Mouse (Mus musculus): ENCODE results near the gene Tmub2. TPM values are rescaled to one million over a fixed set of nuclear protein-coding genes. Genes with fewer than 3 reads are reported as not detected.

Tmub2 gene
- polyA plus RNA-seq (2015; fragmentation: Nextera tagmentation; extraction: Ambion mirVana) = 82.3 and 84.4 TPM in 2 replicates

DNA sequence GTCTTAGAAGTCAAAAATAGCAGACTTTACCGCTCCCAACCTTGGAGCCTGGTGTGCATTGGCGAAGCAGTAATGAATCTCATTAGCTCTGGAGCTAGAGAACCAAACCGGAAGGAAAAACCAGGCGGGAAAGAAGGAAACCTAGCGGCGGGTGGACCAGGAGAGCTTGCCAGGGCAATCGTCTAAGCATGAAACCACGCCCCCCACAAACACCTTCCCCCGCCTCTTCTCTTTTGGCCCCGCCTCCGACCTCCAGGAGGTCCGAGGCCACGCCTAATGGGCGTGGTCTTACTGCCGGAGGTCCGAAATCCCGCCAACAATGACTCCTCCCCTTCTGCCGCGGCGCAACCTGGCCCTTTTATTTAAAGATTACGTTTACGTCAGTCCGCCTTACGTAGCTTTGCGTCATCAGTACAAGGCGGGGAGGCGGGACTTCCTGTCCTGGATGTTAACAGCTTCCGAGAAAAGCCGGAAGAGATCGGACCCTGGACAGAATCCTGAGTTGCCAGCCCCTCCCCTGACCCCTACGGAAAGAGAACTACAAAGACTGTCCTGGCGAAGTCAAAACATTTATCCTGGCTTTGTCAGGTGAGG lies at the start of gene Tmub2:
Gene Tmub2, plus strand, starts transcription at position 431 of the 594 bp plus-strand sequence.
- H3K4me2 ChIP-seq = peak within 1 kb of the TSS; percentile 71
- no peaks in the 10 kb centered on the region for H3K27me3 ChIP-seq (replicated peaks)
- ATAC-seq (replicated peaks) = peak; percentile 93
- under 1% methylated on average over 32 of the region's 32 CpGs for WGBS
- H3K9ac ChIP-seq = peak within 1 kb of the TSS; percentile 77
- H3K9me3 ChIP-seq = no peaks in the 10 kb centered on the region
- H3K4me1 ChIP-seq = peaks cover 15% of the 10 kb centered on the region
- H3K36me3 ChIP-seq (replicated peaks) = peaks cover 11% of the 10 kb centered on the region; the same call in 1 of the 2 replicates
- peak within 1 kb of the TSS; percentile 85 for H3K27ac ChIP-seq
- H3K4me3 ChIP-seq = peak within 1 kb of the TSS; percentile 70

GRCm38 (mm10) chr11:102236022-102236421 lies 48.7 kb upstream of the Tmub2 start:
- Histone ChIP-seq H3K4me3 (no peak overlapping the region), H3K36me3 (replicated peaks) (no peaks in the 10 kb centered on the region), H3K4me1 (0 out of 2 replicates have a peak, but pooled peaks cover 2% of the 10 kb centered on the region), H3K4me2 (no peak overlapping the region), H3K27me3 (replicated peaks) (no peaks in the 10 kb centered on the region), H3K9me3 (no peaks in the 10 kb centered on the region), H3K9ac (no peak overlapping the region), H3K27ac (no peak overlapping the region)
- WGBS = 79% methylated on average over 2 of the region's 2 CpGs
- ATAC-seq (replicated peaks) = no peak

DNA sequence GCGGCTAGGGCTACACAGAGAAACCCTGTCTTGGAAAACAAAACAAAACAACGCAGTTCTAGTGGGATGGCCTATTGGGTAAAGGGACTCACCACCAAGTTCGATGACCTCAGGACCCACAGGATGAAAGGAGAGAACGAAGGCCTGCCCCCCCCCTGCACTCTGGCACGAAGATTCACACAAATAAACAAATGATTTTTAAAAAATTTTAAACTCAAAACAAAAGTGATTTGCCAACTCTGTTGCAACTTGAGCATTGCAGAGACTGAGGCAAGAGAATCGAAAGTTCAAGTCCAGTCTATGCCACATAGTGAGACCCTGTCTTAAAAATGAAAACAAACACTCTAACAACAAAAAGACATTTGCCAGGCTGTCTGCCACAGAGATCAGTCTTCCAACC lies 44.1 kb upstream of the Tmub2 start:
- Histone ChIP-seq H3K27me3 (replicated peaks) (no peaks in the 10 kb centered on the region), H3K27ac (no peak overlapping the region), H3K36me3 (replicated peaks) (no peaks in the 10 kb centered on the region), H3K4me2 (no peak overlapping the region), H3K4me3 (no peak overlapping the region), H3K4me1 (peaks cover 16% of the 10 kb centered on the region), H3K9me3 (no peaks in the 10 kb centered on the region), H3K9ac (no peak overlapping the region)
- ATAC-seq (replicated peaks) = no peak
- 87% methylated on average over 6 of the region's 6 CpGs for WGBS

GRCm38 (mm10) chr11:102241246-102241645 lies 43.5 kb upstream of the Tmub2 start:
- no peaks in the 10 kb centered on the region for H3K9me3 ChIP-seq
- 87% methylated on average over 5 of the region's 5 CpGs for WGBS
- H3K4me2 ChIP-seq = no peak overlapping the region
- H3K27me3 ChIP-seq (replicated peaks) = no peaks in the 10 kb centered on the region
- no peak for ATAC-seq (replicated peaks)
- H3K4me1 ChIP-seq = peaks cover 20% of the 10 kb centered on the region
- H3K9ac ChIP-seq = no peak overlapping the region
- H3K36me3 ChIP-seq (replicated peaks) = no peaks in the 10 kb centered on the region
- H3K27ac ChIP-seq = no peak overlapping the region
- no peak overlapping the region for H3K4me3 ChIP-seq

GRCm38 (mm10) chr11:102241874-102242273 lies 42.9 kb upstream of the Tmub2 start:
- no peaks in the 10 kb centered on the region for H3K9me3 ChIP-seq

DNA sequence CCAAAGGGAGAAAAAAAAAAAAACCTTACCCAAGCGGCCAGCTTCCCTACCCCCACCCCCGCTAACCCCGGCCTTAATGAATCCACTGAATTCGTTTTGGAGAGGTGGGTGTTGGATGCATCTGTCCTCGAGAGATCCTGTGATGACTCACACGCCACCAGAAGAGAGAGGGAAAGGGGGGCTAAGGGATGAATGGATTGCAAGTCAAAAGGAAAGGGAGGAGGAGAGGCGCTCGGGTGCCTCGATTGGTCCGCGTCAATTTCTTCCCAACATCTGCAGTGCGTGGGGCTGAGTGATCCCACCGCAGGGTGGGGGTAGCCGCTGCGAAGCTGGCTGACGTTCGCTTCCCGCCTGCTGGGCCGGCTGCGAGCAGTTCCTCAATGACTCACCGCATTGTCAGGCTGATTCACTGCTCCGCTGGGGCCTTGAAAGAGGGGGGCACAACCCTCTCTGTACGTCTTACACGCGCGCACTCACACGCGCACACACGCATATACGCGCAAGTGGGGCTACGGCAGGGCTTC lies 39.7 kb upstream of the Tmub2 start:
- H3K4me3 ChIP-seq = peak overlapping the region; percentile 38
- ATAC-seq (replicated peaks) = peak; percentile 85
- under 1% methylated on average over 32 of the region's 32 CpGs for WGBS
- no peaks in the 10 kb centered on the region for H3K27me3 ChIP-seq (replicated peaks)
- peak overlapping the region; percentile 57 for H3K27ac ChIP-seq
- peaks cover 27% of the 10 kb centered on the region for H3K4me1 ChIP-seq
- H3K36me3 ChIP-seq (replicated peaks) = no peaks in the 10 kb centered on the region
- H3K9ac ChIP-seq = peak overlapping the region; percentile 53
- no peaks in the 10 kb centered on the region for H3K9me3 ChIP-seq
- peak overlapping the region; percentile 74 for H3K4me2 ChIP-seq

More at GRCm38 (mm10) chr11:102241874-102242273, 42.9 kb upstream of the Tmub2 start:
- Histone ChIP-seq H3K9ac (no peak overlapping the region), H3K4me2 (no peak overlapping the region), H3K4me3 (no peak overlapping the region), H3K4me1 (peaks cover 19% of the 10 kb centered on the region), H3K27ac (no peak overlapping the region), H3K27me3 (replicated peaks) (no peaks in the 10 kb centered on the region), H3K36me3 (replicated peaks) (no peaks in the 10 kb centered on the region)
- no peak for ATAC-seq (replicated peaks)
- WGBS = 57% methylated on average over 5 of the region's 5 CpGs

DNA sequence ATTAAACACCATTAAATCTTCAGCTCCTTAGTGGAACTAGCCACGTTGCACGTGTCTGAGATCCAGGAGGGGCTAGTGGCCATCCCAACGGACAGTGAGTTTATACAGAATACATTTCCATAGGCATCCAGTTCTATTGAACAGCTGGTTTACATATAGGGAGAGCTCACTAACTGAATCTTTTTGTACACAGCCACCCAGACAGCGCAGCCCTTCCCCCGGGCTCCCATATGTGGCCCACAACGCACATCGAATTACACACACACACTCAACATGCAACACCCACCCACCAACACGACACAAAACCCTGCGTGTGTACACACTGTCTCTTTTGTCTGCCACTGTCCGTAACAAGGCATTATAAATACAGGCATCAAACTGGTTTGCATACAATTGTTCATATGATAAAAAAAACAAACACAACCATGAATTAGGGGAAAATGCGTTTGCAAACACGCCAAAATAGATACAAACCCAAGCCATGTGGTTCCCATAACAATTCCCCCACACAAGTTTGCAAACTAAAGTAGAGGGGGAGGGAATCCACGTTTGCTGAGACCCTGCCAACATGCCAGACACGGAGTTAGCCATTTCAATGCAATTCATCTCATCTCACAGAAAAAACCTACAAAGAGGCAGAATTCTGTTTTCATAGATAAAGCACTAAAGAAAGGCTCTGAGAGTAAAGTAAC lies 39.0 kb upstream of the Tmub2 start:
- peak overlapping the region; percentile 38 for H3K4me3 ChIP-seq
- peaks cover 27% of the 10 kb centered on the region for H3K4me1 ChIP-seq
- H3K27me3 ChIP-seq (replicated peaks) = no peaks in the 10 kb centered on the region
- peak overlapping the region; percentile 74 for H3K4me2 ChIP-seq
- 47% methylated on average over 14 of the region's 14 CpGs for WGBS
- ATAC-seq (replicated peaks) = peak; percentile 31
- no peaks in the 10 kb centered on the region for H3K36me3 ChIP-seq (replicated peaks)
- peak overlapping the region; percentile 57 for H3K27ac ChIP-seq
- H3K9me3 ChIP-seq = no peaks in the 10 kb centered on the region
- H3K9ac ChIP-seq = peak overlapping the region; percentile 53

- no peak overlapping the region for H3K27ac ChIP-seq
- no peak overlapping the region for H3K4me3 ChIP-seq
- WGBS = 83% methylated on average over 6 of the region's 6 CpGs
- no peak overlapping the region for H3K4me2 ChIP-seq
- no peaks in the 10 kb centered on the region for H3K9me3 ChIP-seq
- H3K27me3 ChIP-seq (replicated peaks) = no peaks in the 10 kb centered on the region
- no peak for ATAC-seq (replicated peaks)
- no peak overlapping the region for H3K9ac ChIP-seq
- H3K36me3 ChIP-seq (replicated peaks) = no peaks in the 10 kb centered on the region
- peaks cover 27% of the 10 kb centered on the region for H3K4me1 ChIP-seq
Observed at GRCm38 (mm10) chr11:102246273-102246635, 38.5 kb upstream of the Tmub2 start.

DNA sequence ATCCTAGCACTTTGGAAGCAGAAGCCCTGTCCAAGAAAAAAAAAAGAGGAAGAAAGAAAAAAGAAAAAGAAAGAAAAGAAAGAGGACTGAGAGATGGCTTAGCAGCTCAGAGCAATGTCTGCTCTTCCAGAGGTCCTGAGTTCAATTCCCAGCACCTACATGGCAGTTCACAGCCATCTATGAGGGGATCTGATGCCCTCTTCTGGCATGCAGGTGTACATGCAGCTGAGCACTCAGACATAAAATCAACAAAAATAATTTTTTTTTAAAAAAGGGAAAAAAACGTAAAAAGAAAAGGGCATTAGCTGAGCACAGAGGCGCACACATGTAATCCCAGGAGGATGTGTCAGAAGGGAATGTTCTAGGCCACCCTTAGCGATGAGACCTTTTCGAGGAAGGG lies 37.9 kb upstream of the Tmub2 start:
- no peak overlapping the region for H3K27ac ChIP-seq
- H3K4me3 ChIP-seq = no peak overlapping the region
- H3K4me1 ChIP-seq = peaks cover 27% of the 10 kb centered on the region
- WGBS = 90% methylated on average over 4 of the region's 4 CpGs
- no peaks in the 10 kb centered on the region for H3K27me3 ChIP-seq (replicated peaks)
- no peak overlapping the region for H3K9ac ChIP-seq
- no peak for ATAC-seq (replicated peaks)
- H3K9me3 ChIP-seq = no peaks in the 10 kb centered on the region
- H3K36me3 ChIP-seq (replicated peaks) = no peaks in the 10 kb centered on the region
- H3K4me2 ChIP-seq = no peak overlapping the region

DNA sequence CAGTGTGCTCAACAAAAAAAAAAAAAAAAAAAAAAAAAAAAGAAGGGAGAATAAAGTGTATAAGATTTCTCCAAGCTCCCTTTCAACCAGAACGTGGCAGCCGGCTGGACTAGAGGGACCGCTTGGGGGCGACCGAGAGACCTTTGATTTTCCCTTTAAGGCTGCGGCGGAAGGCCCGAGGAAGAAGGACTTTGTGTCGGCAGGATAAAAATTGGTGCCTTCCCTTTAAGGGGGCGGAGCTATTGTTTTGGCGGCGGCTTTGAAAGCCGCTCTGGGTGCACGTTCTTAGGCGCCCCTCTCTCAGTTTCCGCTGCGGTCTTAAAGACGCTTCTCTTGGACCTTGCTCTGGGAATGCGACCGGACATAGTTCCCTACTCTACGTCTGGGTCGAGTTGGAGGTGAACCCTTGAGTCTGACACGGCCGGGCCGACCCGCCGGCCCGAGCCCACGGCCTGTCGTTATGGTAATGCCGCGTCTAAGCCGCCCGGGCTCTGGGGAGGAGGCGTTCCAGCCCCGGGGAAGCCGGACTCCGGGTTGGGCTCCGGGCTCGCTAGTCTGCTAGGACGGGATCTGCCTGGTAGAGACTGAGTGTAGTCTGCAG lies 36.0 kb upstream of the Tmub2 start, which contains the start of gene BC030867:
Gene BC030867, plus strand, starts transcription at position 253 of the 601 bp plus-strand sequence.
- H3K4me3 ChIP-seq = peak within 1 kb of the TSS; percentile 40
- peak within 1 kb of the TSS; percentile 12; the same call in 1 of the 2 replicates for H3K27ac ChIP-seq
- H3K36me3 ChIP-seq (replicated peaks) = no peaks in the 10 kb centered on the region
- no peaks in the 10 kb centered on the region for H3K27me3 ChIP-seq (replicated peaks)
- H3K9ac ChIP-seq = no peak within 1 kb of the TSS
- H3K4me2 ChIP-seq = peak within 1 kb of the TSS; percentile 79
- under 1% methylated on average over 41 of the region's 41 CpGs for WGBS
- peak; percentile 60 for ATAC-seq (replicated peaks)
- no peaks in the 10 kb centered on the region for H3K9me3 ChIP-seq
- H3K4me1 ChIP-seq = peaks cover 27% of the 10 kb centered on the region

- no peak overlapping the region for H3K27ac ChIP-seq
- ATAC-seq (replicated peaks) = no peak
- WGBS = 12% methylated on average over 9 of the region's 9 CpGs
- no peaks in the 10 kb centered on the region for H3K9me3 ChIP-seq
- H3K4me1 ChIP-seq = peaks cover 25% of the 10 kb centered on the region
- no peaks in the 10 kb centered on the region for H3K36me3 ChIP-seq (replicated peaks)
- H3K4me2 ChIP-seq = peak overlapping the region; percentile 79
- H3K4me3 ChIP-seq = peak overlapping the region; percentile 40
- H3K9ac ChIP-seq = no peak overlapping the region
- H3K27me3 ChIP-seq (replicated peaks) = no peaks in the 10 kb centered on the region
Observed at GRCm38 (mm10) chr11:102249351-102250090, 35.2 kb upstream of the Tmub2 start.

GRCm38 (mm10) chr11:102257514-102257913 lies 27.2 kb upstream of the Tmub2 start:
- Histone ChIP-seq H3K4me1 (peaks cover 7% of the 10 kb centered on the region; the same call in 1 of the 2 replicates), H3K27me3 (replicated peaks) (no peaks in the 10 kb centered on the region), H3K9ac (no peak overlapping the region), H3K4me2 (no peak overlapping the region), H3K4me3 (no peak overlapping the region), H3K9me3 (no peaks in the 10 kb centered on the region), H3K27ac (no peak overlapping the region), H3K36me3 (replicated peaks) (no peaks in the 10 kb centered on the region)
- no peak for ATAC-seq (replicated peaks)
- WGBS = 22% methylated on average over 9 of the region's 9 CpGs
